16 mouse cellular contexts compared by ENCODE assay signal in the genomic region with DNA sequence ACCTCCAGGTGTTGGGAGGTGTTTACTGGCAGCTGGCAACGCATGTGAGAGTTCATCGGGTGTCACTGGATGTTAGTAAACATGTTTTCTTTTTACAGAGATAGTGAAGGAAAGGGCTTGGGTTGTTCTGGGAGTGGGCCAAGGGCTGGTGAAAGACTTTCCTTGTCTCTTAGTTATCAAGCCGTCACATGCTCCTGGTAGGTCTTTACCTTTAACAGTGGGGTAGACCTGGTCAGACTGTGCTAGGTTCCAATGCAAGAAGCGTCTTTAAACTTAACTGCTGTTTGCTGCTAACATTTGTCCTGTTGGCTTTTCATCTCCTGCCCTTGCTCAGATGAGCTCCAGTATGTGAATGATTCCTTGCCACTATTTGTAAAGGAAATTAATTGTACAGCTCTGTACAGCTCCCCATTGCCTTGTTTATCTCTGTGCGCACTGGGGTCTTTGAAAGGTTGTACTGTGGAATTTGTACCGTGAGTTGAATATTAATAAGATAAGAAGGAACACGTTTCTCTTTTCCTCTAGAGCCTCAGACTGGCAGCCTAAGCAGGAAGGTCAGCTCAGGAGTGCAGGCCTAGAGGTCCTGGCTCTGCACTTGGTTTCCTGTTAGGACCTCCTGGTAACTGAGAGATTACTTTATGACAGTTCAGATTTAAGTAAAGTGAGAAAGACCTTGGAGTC.
DNase-seq lines count a peak whose midpoint lies in the region; ATAC-seq and TF ChIP-seq lines count a peak whose summit lies in the region.
"Had no signal": no experiment of that assay in that cellular context is flagged by ENCODE, and none has a peak within 500 bp of the region (broad histone marks: within the 10 kb centered on the region; RNA-seq: fewer than 3 reads in every experiment).

No protein-coding gene starts in this region.

- H3K4me1 ChIP-seq in forebrain, embryonic 14.5 days (ENCODE audit: control insufficient read depth, insufficient read depth, low read length), result 0 out of 2 replicates have a peak, but pooled peaks cover 3% of the 10 kb centered on the region
- H3K4me1 ChIP-seq in forebrain, embryonic 11.5 days (replicated peaks; ENCODE audit: control insufficient read depth, insufficient read depth, low read length), result no peaks in the 10 kb centered on the region
- no peaks in the 10 kb centered on the region; the same call in 1 of the 2 replicates for H3K4me1 ChIP-seq in lung, embryonic 14.5 days (ENCODE audit: insufficient read depth)
- H3K4me1 ChIP-seq in stomach, embryonic 14.5 days (ENCODE audit: control insufficient read depth, insufficient read depth, low read length), result no peaks in the 10 kb centered on the region
- H3K4me1 ChIP-seq: embryonic facial prominence, embryonic 13.5 days; liver, embryonic 12.5 days had no signal

- no peaks in the 10 kb centered on the region for H3K9me3 ChIP-seq in forebrain, embryonic 14.5 days (replicated peaks; ENCODE audit: control insufficient read depth, low read length)
- H3K9me3 ChIP-seq in forebrain, embryonic 11.5 days (ENCODE audit: control insufficient read depth, low read length), result no peaks in the 10 kb centered on the region
- no peaks in the 10 kb centered on the region for H3K9me3 ChIP-seq in lung, embryonic 14.5 days (ENCODE audit: low read depth, low read length)
- H3K9me3 ChIP-seq in stomach, embryonic 14.5 days (ENCODE audit: control insufficient read depth, low read depth, low read length), result no peaks in the 10 kb centered on the region
- H3K9me3 ChIP-seq: embryonic facial prominence, embryonic 13.5 days; forebrain, embryonic 15.5 days; liver, embryonic 12.5 days had no signal

- 0 out of 2 replicates have a peak, but pooled peaks have one; percentile 15 for ATAC-seq in forebrain, embryonic 14.5 days
- no peak for ATAC-seq in forebrain, embryonic 11.5 days (replicated peaks; ENCODE audit: low FRiP score)
- ATAC-seq in lung, embryonic 14.5 days (ENCODE audit: insufficient read depth), result no peak
- ATAC-seq in stomach, embryonic 14.5 days (ENCODE audit: insufficient number of reproducible peaks, insufficient read depth, low FRiP score, low read depth), result peak; percentile 89
- ATAC-seq: forebrain, embryonic 15.5 days; liver, embryonic 12.5 days had no signal

- H3K4me2 ChIP-seq in forebrain, embryonic 14.5 days (ENCODE audit: low read length), result no peak overlapping the region
- no peak overlapping the region for H3K4me2 ChIP-seq in forebrain, embryonic 11.5 days (ENCODE audit: low read depth, low read length, severe bottlenecking)
- H3K4me2 ChIP-seq in lung, embryonic 14.5 days, result no peak overlapping the region
- no peak overlapping the region for H3K4me2 ChIP-seq in stomach, embryonic 14.5 days (replicated peaks; ENCODE audit: low read depth, low read length)
- H3K4me2 ChIP-seq: embryonic facial prominence, embryonic 13.5 days; forebrain, embryonic 15.5 days; liver, embryonic 12.5 days had no signal

- no peak overlapping the region for H3K4me3 ChIP-seq in forebrain, embryonic 14.5 days (ENCODE audit: low read depth, low read length)
- no peak overlapping the region for H3K4me3 ChIP-seq in forebrain, embryonic 11.5 days (ENCODE audit: low read depth, low read length)
- no peak overlapping the region for H3K4me3 ChIP-seq in lung, embryonic 14.5 days (ENCODE audit: low read depth, low read length)
- no peak overlapping the region for H3K4me3 ChIP-seq in stomach, embryonic 14.5 days (ENCODE audit: low read depth, low read length)
- H3K4me3 ChIP-seq: embryonic facial prominence, embryonic 13.5 days; forebrain, embryonic 15.5 days; liver, embryonic 12.5 days had no signal

- no peaks in the 10 kb centered on the region for H3K36me3 ChIP-seq in forebrain, embryonic 14.5 days (ENCODE audit: control insufficient read depth, insufficient read depth, low read length)
- no peaks in the 10 kb centered on the region for H3K36me3 ChIP-seq in forebrain, embryonic 11.5 days (ENCODE audit: control insufficient read depth, insufficient read depth, low read length)
- no peaks in the 10 kb centered on the region for H3K36me3 ChIP-seq in lung, embryonic 14.5 days (ENCODE audit: insufficient read depth)
- H3K36me3 ChIP-seq in stomach, embryonic 14.5 days (ENCODE audit: control insufficient read depth, insufficient read depth, low read length), result no peaks in the 10 kb centered on the region
- H3K36me3 ChIP-seq: embryonic facial prominence, embryonic 13.5 days; forebrain, embryonic 15.5 days; liver, embryonic 12.5 days had no signal

- no peak overlapping the region for H3K27ac ChIP-seq in forebrain, embryonic 14.5 days (ENCODE audit: low read depth, low read length)
- H3K27ac ChIP-seq in forebrain, embryonic 11.5 days (ENCODE audit: low read depth, low read length), result no peak overlapping the region
- H3K27ac ChIP-seq in lung, embryonic 14.5 days (ENCODE audit: low read depth), result peak overlapping the region; percentile 7; the same call in 1 of the 2 replicates
- peak overlapping the region; percentile 18; the same call in 1 of the 2 replicates for H3K27ac ChIP-seq in stomach, embryonic 14.5 days (ENCODE audit: low read length)
- H3K27ac ChIP-seq: embryonic facial prominence, embryonic 13.5 days; forebrain, embryonic 15.5 days; liver, embryonic 12.5 days had no signal

- no peak for TF ChIP-seq CTCF in lung, embryonic 14.5 days (IDR thresholded peaks at IDR 0.05; ENCODE audit: low read depth)

- H3K9ac ChIP-seq in forebrain, embryonic 14.5 days (ENCODE audit: low read length), result no peak overlapping the region
- H3K9ac ChIP-seq in forebrain, embryonic 11.5 days (ENCODE audit: low read length), result no peak overlapping the region
- no peak overlapping the region for H3K9ac ChIP-seq in lung, embryonic 14.5 days
- H3K9ac ChIP-seq in stomach, embryonic 14.5 days (replicated peaks; ENCODE audit: low read depth, low read length), result no peak overlapping the region
- H3K9ac ChIP-seq: embryonic facial prominence, embryonic 13.5 days; forebrain, embryonic 15.5 days; liver, embryonic 12.5 days had no signal

- H3K27me3 ChIP-seq in forebrain, embryonic 14.5 days (replicated peaks; ENCODE audit: control insufficient read depth, insufficient read depth, low read length), result no peaks in the 10 kb centered on the region
- no peaks in the 10 kb centered on the region for H3K27me3 ChIP-seq in forebrain, embryonic 11.5 days (ENCODE audit: control insufficient read depth, insufficient read depth, low read length)
- no peaks in the 10 kb centered on the region for H3K27me3 ChIP-seq in lung, embryonic 14.5 days (ENCODE audit: insufficient read depth, low read length)
- no peaks in the 10 kb centered on the region for H3K27me3 ChIP-seq in stomach, embryonic 14.5 days (ENCODE audit: control insufficient read depth, insufficient read depth, low read length)
- H3K27me3 ChIP-seq: embryonic facial prominence, embryonic 13.5 days; forebrain, embryonic 15.5 days; liver, embryonic 12.5 days had no signal

- peak; percentile 26 for DNase-seq in forebrain, embryonic 14.5 days (ENCODE audit: low spot score)
- no peak for DNase-seq in forebrain, embryonic 11.5 days (ENCODE audit: low spot score)
- DNase-seq in lung, embryonic 14.5 days, result no peak
- no peak for DNase-seq in lung, postnatal 36 days
- DNase-seq in kidney, adult 8-10 months, result peak; percentile 7 to 14
- no peak for DNase-seq in spleen, adult 12 weeks (ENCODE audit: low spot score)
- no peak for DNase-seq in gastrocnemius, adult 8-10 months (ENCODE audit: low spot score in 2 of 2)
- DNase-seq: adrenal gland, postnatal 10 days; cerebellum, postnatal 25 days; gastrocnemius, postnatal 14 days; heart, postnatal 10 days; thymus, adult 2 months had no signal

- WGBS in forebrain, embryonic 14.5 days, result 49% methylated on average over 7 of the region's 7 CpGs
- 70% methylated on average over 7 of the region's 7 CpGs for WGBS in forebrain, embryonic 11.5 days
- 38% methylated on average over 7 of the region's 7 CpGs for WGBS in lung, embryonic 14.5 days
- WGBS in stomach, embryonic 14.5 days, result 34% methylated on average over 7 of the region's 7 CpGs

Comparison
In these comparisons a context has a peak if more than half of its experiments do, and no peak if none do; other contexts are left out.
1. ATAC-seq: peak in forebrain, embryonic 14.5 days (single experiment) and stomach, embryonic 14.5 days (single experiment); none in forebrain, embryonic 11.5 days (single experiment) and lung, embryonic 14.5 days (single experiment).
2. DNase-seq: peak in forebrain, embryonic 14.5 days (single experiment) and kidney, adult 8-10 months (2 of 2); none in forebrain, embryonic 11.5 days (single experiment), lung, embryonic 14.5 days (single experiment), lung, postnatal 36 days (single experiment), spleen, adult 12 weeks (single experiment) and gastrocnemius, adult 8-10 months (0 of 2).
3. H3K27ac ChIP-seq: peak in lung, embryonic 14.5 days (single experiment) and stomach, embryonic 14.5 days (single experiment); none in forebrain, embryonic 14.5 days (single experiment) and forebrain, embryonic 11.5 days (single experiment).